22 mouse cellular contexts compared by ENCODE assay signal in the genomic region with DNA sequence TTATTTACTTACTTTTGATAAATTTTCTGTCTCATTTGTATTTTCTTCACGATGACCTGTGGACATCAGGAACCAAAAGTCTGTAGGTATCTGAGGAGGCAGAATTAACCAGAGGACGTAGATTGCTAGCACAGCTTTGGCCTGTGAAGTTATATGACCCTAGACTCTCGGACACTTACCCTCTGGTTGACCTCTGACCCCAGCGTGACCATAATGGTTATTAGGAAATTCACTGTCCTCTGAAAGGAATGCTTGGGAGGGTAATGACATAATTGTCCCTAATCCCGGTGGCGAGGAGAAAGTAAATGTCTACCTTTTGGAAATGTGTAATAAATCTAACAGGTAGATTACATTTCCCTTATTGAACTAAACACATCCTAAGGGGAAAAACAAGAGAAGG.
DNase-seq lines count a peak whose midpoint lies in the region; ATAC-seq and TF ChIP-seq lines count a peak whose summit lies in the region.
"Had no signal": no experiment of that assay in that cellular context is flagged by ENCODE, and none has a peak within 500 bp of the region (broad histone marks: within the 10 kb centered on the region; RNA-seq: fewer than 3 reads in every experiment).

No protein-coding gene starts in this region.

- H3K4me2 ChIP-seq in heart, embryonic 12.5 days = no peak overlapping the region

- H3K4me1 ChIP-seq in heart, embryonic 12.5 days (replicated peaks) = peaks cover 7% of the 10 kb centered on the region; the same call in 1 of the 2 replicates
- no peaks in the 10 kb centered on the region for H3K4me1 ChIP-seq in kidney, adult 2 months (ENCODE audit: control insufficient read depth, insufficient read depth, low read length)

- no peak overlapping the region for H3K4me3 ChIP-seq in heart, embryonic 12.5 days
- H3K4me3 ChIP-seq in kidney, adult 2 months (ENCODE audit: insufficient read depth, low read depth, low read length) = no peak overlapping the region

- 77% methylated on average over 6 of the region's 6 CpGs for WGBS in heart, embryonic 12.5 days
- WGBS in kidney, adult 2 months = 66% methylated on average over 6 of the region's 6 CpGs

- ATAC-seq in heart, embryonic 12.5 days (ENCODE audit: insufficient number of reproducible peaks, low FRiP score) = no peak
- ATAC-seq: activated CD4-positive, CD25-positive, alpha-beta regulatory T cell, adult 4 months; CD4-positive, CD25-positive, alpha-beta regulatory T cell, adult 4 months; Patski had no signal

- peak; percentile 68 for DNase-seq in embryo, embryonic 10 days (ENCODE audit: low spot score)
- no peak for DNase-seq in embryo, embryonic 11 days
- peak; percentile 74 for DNase-seq in heart, adult 11 months
- DNase-seq in embryo, embryonic 10.5 days (ENCODE audit: low spot score) = peak; percentile 47
- DNase-seq in embryo, embryonic 9.5 days (ENCODE audit: extremely low spot score) = peak; percentile 63
- DNase-seq in cerebellum, adult 18-20 months = no peak
- DNase-seq in kidney, adult 2 months = no peak
- DNase-seq: adrenal gland, adult 2 months; adrenal gland, adult 8-10 months; adrenal gland, postnatal 10 days; adrenal gland, postnatal 14 days; adrenal gland, postnatal 25 days; adrenal gland, postnatal 36 days; B cell, adult 2 months; cerebellum, adult 11 months; cerebellum, adult 11-12 months had no signal

- H3K9ac ChIP-seq in heart, embryonic 12.5 days = no peak overlapping the region

- H3K27me3 ChIP-seq in heart, embryonic 12.5 days (replicated peaks) = no peaks in the 10 kb centered on the region
- no peaks in the 10 kb centered on the region for H3K27me3 ChIP-seq in kidney, adult 2 months (replicated peaks; ENCODE audit: control insufficient read depth, insufficient read depth, low read length)
- H3K27me3 ChIP-seq: CH12.LX, Patski had no signal

- H3K27ac ChIP-seq in heart, embryonic 12.5 days (ENCODE audit: poor library complexity, severe bottlenecking) = no peak overlapping the region
- no peak overlapping the region for H3K27ac ChIP-seq in kidney, adult 2 months (ENCODE audit: insufficient read depth, low read depth, low read length)

- H3K9me3 ChIP-seq in heart, embryonic 12.5 days (replicated peaks) = no peaks in the 10 kb centered on the region; the same call in 1 of the 2 replicates

- no peak for TF ChIP-seq POLR2A in kidney, adult 2 months (IDR thresholded peaks at IDR 0.05; ENCODE audit: low read depth, low read length)

- H3K36me3 ChIP-seq in heart, embryonic 12.5 days = no peaks in the 10 kb centered on the region
- no peaks in the 10 kb centered on the region for H3K36me3 ChIP-seq in kidney, adult 2 months (ENCODE audit: control insufficient read depth, insufficient read depth, low read length)
- H3K36me3 ChIP-seq: G1E had no signal

- no peak for TF ChIP-seq CTCF in kidney, adult 2 months (conservative IDR thresholded peaks at IDR 0.05; ENCODE audit: insufficient read depth, insufficient read length, low read depth, low read length)

Comparison
In these comparisons a context has a peak if more than half of its experiments do, and no peak if none do; other contexts are left out.
1. DNase-seq: peak in embryo, embryonic 10 days (single experiment), heart, adult 11 months (single experiment), embryo, embryonic 10.5 days (single experiment) and embryo, embryonic 9.5 days (single experiment); none in embryo, embryonic 11 days (single experiment), cerebellum, adult 18-20 months (0 of 2) and kidney, adult 2 months (single experiment).